Mouse (Mus musculus) inflammation-experienced regulatory T-cells (primary cell): ENCODE data around the gene Noc3l. TPM values are rescaled to one million over a fixed set of nuclear protein-coding genes. Genes with fewer than 3 reads are reported as not detected.

Source experiments
- polyA plus RNA-seq, 2 experiments: library from polyadenylated mRNA; unstranded; fragments of 100-300 nt; shearing (Covaris generic); gene quantifications; one replicate each; pipeline ENCODE4 v1.2.1; 2017

Gene Noc3l
- 10 to 100 TPM; 12.0 to 17.5 TPM for polyA plus RNA-seq

DNA sequence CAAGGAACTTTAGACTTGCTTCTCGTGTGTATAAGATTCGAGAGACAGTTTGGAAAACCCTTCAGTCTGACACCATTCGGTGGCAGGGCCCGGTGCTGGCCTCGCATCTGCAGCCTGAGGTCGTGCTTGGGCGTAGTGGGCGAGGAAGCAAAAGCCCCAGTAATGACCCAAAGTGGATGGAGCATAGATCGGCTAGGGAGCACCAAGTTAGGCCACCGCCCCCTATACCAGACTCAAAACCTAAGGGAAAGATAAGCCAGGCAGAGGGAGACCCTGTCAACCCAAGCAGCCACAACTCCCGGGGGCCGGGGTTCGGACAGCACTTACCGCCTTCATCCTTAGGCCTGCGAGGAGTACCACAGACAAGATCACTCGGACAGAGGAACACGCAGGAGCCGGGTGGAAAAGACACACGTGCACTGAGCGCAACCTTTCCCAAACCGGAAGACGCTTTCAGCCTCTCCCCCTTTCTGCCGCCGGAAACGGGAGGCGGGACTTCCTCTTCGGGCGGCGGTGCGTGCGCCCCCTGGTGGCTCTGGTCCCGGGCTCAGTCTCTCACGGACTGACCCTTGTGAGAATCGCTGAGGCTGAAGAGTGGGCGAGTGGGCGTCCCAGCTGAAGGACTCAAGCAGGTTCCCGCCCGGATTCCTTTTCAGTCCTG, at the start of gene Noc3l:
Noc3l (minus strand) TSS at position 472 of the 661 bp plus-strand sequence.

GRCm38 (mm10) chr19:38836438-38837170, 17.6 kb upstream of the Noc3l start, which contains the start of gene Tbc1d12:
Gene Tbc1d12, plus strand, starts transcription at chr19:38836579.

Other genes starting within 250 kb of the Noc3l start
- 1 to 10 TPM; 2.6 to 3.3 TPM for gene Tbc1d12, start 17.3 kb upstream of the Noc3l start, polyA plus RNA-seq
- gene Hells, start 111.7 kb upstream of the Noc3l start, polyA plus RNA-seq: 10 to 100 TPM; 12.2 to 17.8 TPM
- under 1 TPM in 1 of 2 experiments, not detected in 1; 0.13 TPM for gene Cyp2c55, start 187.8 kb upstream of the Noc3l start, polyA plus RNA-seq
- under 1 TPM in 1 of 2 experiments, not detected in 1; 0.16 TPM for gene Cyp2c65, start 241.8 kb upstream of the Noc3l start, polyA plus RNA-seq